Mouse (Mus musculus): ENCODE data around the gene Catspere2. TPM values are rescaled to one million over a fixed set of nuclear protein-coding genes. Genes with fewer than 3 reads are reported as not detected.

Catspere2 gene
- total RNA-seq, 2 experiments from 2014 or later, result 0.12 to 0.23 TPM

- no peak for DNase-seq
These were observed 236.2 kb downstream of the Catspere2 start for GRCm38 (mm10) chr1:178219166-178220077.

Other genes with a start within 250 kb of the Catspere2 start
- gene Adss, start 186.9 kb upstream of the Catspere2 start, total RNA-seq (2021), result 10 to 100 TPM; 14.4 to 21.2 TPM
- 10 to 100 TPM; 29.3 to 32.0 TPM for gene Desi2, start 204.0 kb downstream of the Catspere2 start, total RNA-seq (2021)